Mouse (Mus musculus): ENCODE data around the gene Soat1.

GRCm38 (mm10) chr1:156422856-156423255 lies 51.3 kb downstream of the Soat1 start:
- TF ChIP-seq POLR2A (IDR thresholded peaks at IDR 0.05; ENCODE audit: control insufficient read depth, low read depth, low read length), result no peak
- TF ChIP-seq CTCF (IDR thresholded peaks at IDR 0.05; ENCODE audit: control insufficient read depth, insufficient read depth, insufficient replicate concordance, low read depth, low read length), result no peak
